Mouse (Mus musculus) heart, embryonic 14.5 days (tissue): Measurements from ENCODE around the gene Cntn4. TPM values are rescaled to one million over a fixed set of nuclear protein-coding genes. Genes with fewer than 3 reads are reported as not detected.

Experiments
- ATAC-seq: fragments of 200-750 bp; cut with Nextera tagmentation; 2 replicates; pipeline ENCODE4 v1.8.0; 2017; ENCODE audit warnings: low read depth, moderate TSS enrichment; ENCODE audit not compliant: insufficient number of reproducible peaks, insufficient read depth, low FRiP score
- H3K27ac ChIP-seq, 2 experiments: fragments of 200-500 bp in 1 of 2; fragments of 300-500 bp in 1 of 2; sonication (generic) in 1 of 2; replicated peaks in 1 of 2; 2 replicates each; pipeline ENCODE4 v1.5.1; 2012 to 2014; ENCODE audit warnings: low read depth in 2 of 2, low read length in 2 of 2, control low read depth in 1 of 2, mild to moderate bottlenecking in 1 of 2, mixed read lengths in 1 of 2; ENCODE audit not compliant: control insufficient read depth in 1 of 2, insufficient read depth in 1 of 2
- H3K27me3 ChIP-seq: fragments of 300-500 bp; sonication (generic); 2 replicates; pipeline ENCODE4 v1.6.1; 2014; ENCODE audit warnings: mild to moderate bottlenecking, low read length, control low read depth; ENCODE audit not compliant: control insufficient read depth, insufficient read depth
- H3K36me3 ChIP-seq: fragments of 300-500 bp; sonication (generic); 2 replicates; pipeline ENCODE4 v1.6.1; 2014; ENCODE audit warnings: mild to moderate bottlenecking, control low read depth, low read length, mixed read lengths; ENCODE audit not compliant: control insufficient read depth, insufficient read depth
- H3K4me1 ChIP-seq, 2 experiments: fragments of 200-500 bp in 1 of 2; fragments of 300-500 bp in 1 of 2; sonication (generic) in 1 of 2; 2 replicates each; pipeline ENCODE4 v1.6.1; 2012 to 2014; ENCODE audit warnings: low read length in 2 of 2, control low read depth in 1 of 2, mixed read lengths in 1 of 2; ENCODE audit not compliant: control insufficient read depth in 2 of 2, insufficient read depth in 2 of 2
- H3K4me2 ChIP-seq: fragments of 300-500 bp; sonication (generic); 2 replicates; pipeline ENCODE4 v1.6.1; 2014; ENCODE audit warnings: mild to moderate bottlenecking, low read length
- H3K4me3 ChIP-seq, 2 experiments: fragments of 200-500 bp in 1 of 2; fragments of 300-500 bp in 1 of 2; sonication (generic) in 1 of 2; 2 replicates each; pipeline ENCODE4 v1.5.1; 2012 to 2014; ENCODE audit warnings: low read length in 2 of 2, mild to moderate bottlenecking in 2 of 2, control low read depth in 1 of 2, low read depth in 1 of 2, moderate library complexity in 1 of 2; ENCODE audit not compliant: control insufficient read depth in 1 of 2, insufficient read depth in 1 of 2
- H3K9ac ChIP-seq: fragments of 300-500 bp; sonication (generic); 2 replicates; pipeline ENCODE4 v1.6.1; 2014; ENCODE audit warnings: mild to moderate bottlenecking, low read length
- H3K9me3 ChIP-seq: fragments of 300-500 bp; sonication (generic); 2 replicates; pipeline ENCODE4 v1.6.1; 2016; ENCODE audit warnings: low read length, control low read depth; ENCODE audit not compliant: control insufficient read depth
- WGBS: fragments of 180-500 bp; shearing (Covaris S2); extraction: QIAGEN DNeasy Blood & Tissue Kit; methylation state at CpG from one replicate; pipeline ENCODE4 v1.1.7; 2014; 5-methylcytosine and 5-hydroxymethylcytosine counted together
- polyA plus RNA-seq: library from polyadenylated mRNA; unstranded; fragments of >200 nt; fragmentation: Nextera tagmentation; extraction: Ambion mirVana; gene quantifications from 2 replicates; pipeline ENCODE4 v1.2.1, GENCODE M21; 2014

Cntn4 gene
- polyA plus RNA-seq = 0.39 and 1.5 TPM in 2 replicates

DNA sequence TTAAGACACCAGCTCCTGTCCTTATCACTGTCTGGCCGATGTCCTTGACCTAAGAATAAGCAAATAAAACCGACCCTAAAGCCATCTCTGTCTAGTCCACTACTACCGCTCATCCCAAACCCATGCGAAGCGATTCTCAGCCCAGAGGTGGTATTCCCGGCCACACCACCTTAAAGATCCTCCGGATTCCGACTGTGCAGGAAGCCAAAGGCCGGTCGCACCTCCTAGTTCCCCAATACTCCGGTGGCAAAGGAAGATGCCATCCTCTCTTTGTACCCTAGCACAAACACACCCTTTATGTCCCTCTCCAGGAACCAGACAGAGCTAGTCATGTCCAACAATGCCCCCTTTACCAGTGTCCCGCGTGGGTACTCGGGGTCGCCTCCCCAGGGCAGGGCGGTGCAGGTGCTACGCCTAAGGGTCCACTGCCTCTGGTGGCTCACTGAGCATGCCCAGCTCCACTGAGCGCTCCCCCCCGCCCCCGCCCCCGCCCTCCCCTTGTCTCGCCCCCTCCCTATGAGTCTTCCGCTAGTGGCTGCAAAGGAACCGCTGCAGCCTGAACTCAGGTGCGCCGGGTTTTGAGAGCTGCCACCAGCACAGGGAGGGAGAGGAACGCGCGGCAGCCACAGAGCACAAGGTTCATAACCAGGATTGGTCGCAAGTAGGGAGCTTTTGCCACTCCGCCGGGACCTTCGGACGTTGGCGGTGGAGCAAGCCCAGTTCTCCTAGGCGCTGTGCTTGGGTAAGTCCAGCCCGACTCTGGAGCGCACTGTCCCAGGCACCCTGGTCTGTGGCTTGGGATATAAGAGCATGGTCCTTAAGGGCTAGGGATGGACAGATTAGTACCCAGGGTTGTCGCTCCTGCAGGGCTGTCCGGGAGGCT, at the start of gene Cntn4:
Cntn4 (plus strand) TSS at position 512 of the 883 bp plus-strand sequence.
- WGBS = 4% methylated on average over 35 of the region's 40 CpGs
- peaks cover 0 to 2% of the 10 kb centered on the region in 2 experiments; a peak in 1 of 4 replicates for H3K4me1 ChIP-seq
- H3K27ac ChIP-seq = no peak within 1 kb of the TSS
- no peak within 1 kb of the TSS for H3K9ac ChIP-seq
- H3K4me3 ChIP-seq = peak within 1 kb of the TSS; percentile 6 to 30
- no peak; the same call in 1 of the 2 replicates for ATAC-seq
- H3K36me3 ChIP-seq = no peaks in the 10 kb centered on the region
- H3K4me2 ChIP-seq = peak within 1 kb of the TSS; percentile 58
- no peaks in the 10 kb centered on the region for H3K9me3 ChIP-seq
- H3K27me3 ChIP-seq = peaks cover 38% of the 10 kb centered on the region

DNA sequence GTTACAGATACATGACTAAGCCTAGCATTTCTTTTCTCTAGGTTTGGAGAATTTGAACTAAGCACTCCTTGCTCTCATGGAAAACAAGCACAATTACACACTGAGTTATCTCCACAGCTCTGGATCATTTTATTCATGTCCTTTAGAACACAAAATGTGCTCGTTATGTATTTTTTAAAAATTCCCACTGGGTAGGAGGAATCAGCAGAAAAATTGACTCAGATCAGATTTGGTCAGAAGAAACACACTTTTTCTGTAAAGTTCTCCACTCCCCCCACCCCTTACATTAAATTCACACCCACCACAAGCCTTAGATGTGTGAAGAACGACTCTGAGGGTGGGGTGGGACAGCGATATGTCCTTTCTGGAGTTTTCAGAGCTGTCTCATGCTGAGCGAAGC, 3.2 kb upstream of the Cntn4 start:
- Histone ChIP-seq H3K9me3 (no peaks in the 10 kb centered on the region), H3K4me1 (peaks cover 0 to 2% of the 10 kb centered on the region in 2 experiments; a peak in 1 of 4 replicates), H3K27me3 (peaks cover 29% of the 10 kb centered on the region), H3K36me3 (no peaks in the 10 kb centered on the region), H3K9ac (no peak overlapping the region), H3K27ac (no peak overlapping the region), H3K4me2 (no peak overlapping the region), H3K4me3 (no peak overlapping the region)
- ATAC-seq = no peak
- WGBS = 62% methylated on average over 4 of the region's 4 CpGs

DNA sequence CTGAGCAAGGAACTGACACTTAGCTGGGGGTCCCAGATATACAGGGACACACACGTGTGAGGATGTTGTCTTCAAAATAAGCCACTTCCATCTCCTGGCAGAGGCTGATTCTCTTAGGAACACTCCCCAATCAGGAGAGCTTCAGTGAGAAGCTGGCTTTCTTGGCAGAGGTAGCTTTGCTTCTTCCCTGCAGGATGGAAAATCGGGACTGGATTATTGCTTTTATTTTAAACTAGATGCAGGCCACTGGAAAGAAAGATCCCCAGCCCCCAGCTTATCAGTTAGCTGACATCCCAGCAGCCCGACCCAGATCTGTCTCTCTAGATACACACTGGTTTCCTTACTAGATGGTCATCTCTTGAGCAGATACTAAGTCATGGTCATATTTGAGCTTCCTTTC, 2.4 kb upstream of the Cntn4 start:
- 35% methylated on average over 3 of the region's 3 CpGs for WGBS
- no peak for ATAC-seq
- H3K4me2 ChIP-seq = no peak overlapping the region
- no peak overlapping the region for H3K9ac ChIP-seq
- H3K27ac ChIP-seq = no peak overlapping the region
- H3K4me1 ChIP-seq = peaks cover 0 to 2% of the 10 kb centered on the region in 2 experiments; a peak in 1 of 4 replicates
- H3K27me3 ChIP-seq = peaks cover 32% of the 10 kb centered on the region
- no peaks in the 10 kb centered on the region for H3K9me3 ChIP-seq
- no peaks in the 10 kb centered on the region for H3K36me3 ChIP-seq
- H3K4me3 ChIP-seq = no peak overlapping the region

GRCm38 (mm10) chr6:105676637-105677036, 823 bp upstream of the Cntn4 start:
- H3K27ac ChIP-seq = no peak overlapping the region
- peak overlapping the region; percentile 58; the same call in 1 of the 2 replicates for H3K4me2 ChIP-seq
- H3K36me3 ChIP-seq = no peaks in the 10 kb centered on the region
- no peak for ATAC-seq
- H3K9me3 ChIP-seq = no peaks in the 10 kb centered on the region
- no peak overlapping the region for H3K9ac ChIP-seq
- no peak overlapping the region for H3K4me3 ChIP-seq
- H3K27me3 ChIP-seq = peaks cover 38% of the 10 kb centered on the region
- WGBS = 32% methylated on average over 5 of the region's 5 CpGs
- H3K4me1 ChIP-seq = peaks cover 0 to 2% of the 10 kb centered on the region in 2 experiments; a peak in 1 of 4 replicates

GRCm38 (mm10) chr6:105678778-105679177, 1.3 kb downstream of the Cntn4 start:
- ATAC-seq = no peak
- Histone ChIP-seq H3K27ac (no peak overlapping the region), H3K27me3 (peaks cover 38% of the 10 kb centered on the region), H3K9me3 (no peaks in the 10 kb centered on the region), H3K4me3 (no peak overlapping the region), H3K4me2 (no peak overlapping the region), H3K4me1 (peaks cover 0 to 2% of the 10 kb centered on the region in 2 experiments; a peak in 1 of 4 replicates), H3K9ac (no peak overlapping the region), H3K36me3 (no peaks in the 10 kb centered on the region)
- 9% methylated on average over 5 of the region's 5 CpGs for WGBS

DNA sequence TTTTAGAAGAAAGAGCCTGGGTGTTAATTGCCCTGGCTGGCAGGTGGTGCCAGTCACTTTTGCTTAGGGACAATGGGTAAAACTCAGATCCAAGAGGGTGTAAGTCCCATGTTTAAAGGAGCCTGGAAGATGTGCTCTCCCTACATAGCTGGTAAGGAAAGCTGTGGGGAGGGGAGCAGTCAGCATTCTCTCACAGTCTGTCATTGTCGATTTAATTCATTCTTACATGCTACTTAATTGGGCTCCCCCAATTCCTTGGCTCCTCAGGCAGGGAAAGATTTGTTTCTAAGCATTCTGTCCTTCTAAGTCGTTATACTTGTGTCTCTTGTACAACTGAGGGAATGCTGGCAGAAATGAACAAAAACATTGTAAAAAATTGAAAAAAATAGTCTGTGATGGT, 4.0 kb downstream of the Cntn4 start:
- Histone ChIP-seq H3K4me3 (no peak overlapping the region), H3K27me3 (peaks cover 37% of the 10 kb centered on the region), H3K4me2 (no peak overlapping the region), H3K9ac (no peak overlapping the region), H3K27ac (no peak overlapping the region), H3K4me1 (peaks cover 0 to 2% of the 10 kb centered on the region in 2 experiments; a peak in 1 of 4 replicates), H3K36me3 (no peaks in the 10 kb centered on the region), H3K9me3 (no peaks in the 10 kb centered on the region)
- 55% methylated on average over 2 of the region's 2 CpGs for WGBS
- no peak for ATAC-seq

- 77% methylated on average over 5 of the region's 5 CpGs for WGBS
- Histone ChIP-seq H3K9me3 (no peaks in the 10 kb centered on the region), H3K4me3 (no peak overlapping the region), H3K27ac (no peak overlapping the region), H3K36me3 (no peaks in the 10 kb centered on the region), H3K27me3 (peaks cover 19% of the 10 kb centered on the region), H3K9ac (no peak overlapping the region), H3K4me2 (no peak overlapping the region), H3K4me1 (no peaks in the 10 kb centered on the region)
- ATAC-seq = no peak
Observed at GRCm38 (mm10) chr6:105683251-105683650, 5.8 kb downstream of the Cntn4 start.
